Mouse (Mus musculus): ENCODE measurements around the gene BC067074. TPM values are rescaled to one million over a fixed set of nuclear protein-coding genes. Genes with fewer than 3 reads are reported as not detected.

The BC067074 gene
- polyA plus RNA-seq, 1 experiment, result 0.34 TPM

DNA sequence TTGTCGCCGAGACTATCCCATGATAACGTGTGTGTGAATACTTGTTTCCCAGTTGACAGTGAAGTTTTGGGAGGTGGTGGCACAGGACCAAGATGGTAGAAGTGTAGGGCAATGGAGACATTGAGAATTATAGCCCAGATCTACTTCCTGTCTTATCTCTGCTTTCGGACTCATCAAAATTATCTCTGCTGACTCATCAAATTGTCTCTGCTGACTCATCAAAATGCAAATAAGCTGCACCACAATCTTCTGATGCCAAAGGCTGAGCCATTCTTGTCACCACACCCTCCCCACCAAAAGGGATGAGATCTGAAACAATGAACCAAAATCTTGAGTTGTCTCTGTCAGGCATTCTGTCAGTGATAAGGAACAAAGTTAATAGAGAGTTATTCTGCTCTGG, 132.9 kb downstream of the BC067074 start:
- Histone ChIP-seq H3K36me3 (ENCODE audit: control insufficient read depth, insufficient read depth) (no peaks in the 10 kb centered on the region), H3K79me2 (ENCODE audit: control insufficient read depth, insufficient read depth) (no peaks in the 10 kb centered on the region), H3K79me3 (ENCODE audit: low read depth) (no peaks in the 10 kb centered on the region), H3K4me3 (ENCODE audit: insufficient read depth, poor library complexity, severe bottlenecking) (no peak overlapping the region), H3K27me3 (ENCODE audit: control insufficient read depth, insufficient read depth, insufficient read length) (no peaks in the 10 kb centered on the region), H3ac (ENCODE audit: control insufficient read depth, insufficient read length, low read depth) (no peak overlapping the region)
- no peak for TF ChIP-seq MAX (IDR thresholded peaks at IDR 0.05)
- TF ChIP-seq FOSL1 (IDR thresholded peaks at IDR 0.05; ENCODE audit: insufficient read depth, low read length, poor library complexity, severe bottlenecking), result no peak
- TF ChIP-seq MYOG (IDR thresholded peaks at IDR 0.05; ENCODE audit: control insufficient read depth, extremely low read depth, insufficient read length), result no peak
- TF ChIP-seq MYOD1 (IDR thresholded peaks at IDR 0.05; ENCODE audit: control insufficient read depth, insufficient read length, low read depth), result no peak
- no peak for TF ChIP-seq USF1 (IDR thresholded peaks at IDR 0.05; ENCODE audit: low read depth)
- no peak for TF ChIP-seq CEBPB (IDR thresholded peaks at IDR 0.05; ENCODE audit: low read depth)
- TF ChIP-seq CTCF (IDR thresholded peaks at IDR 0.05; ENCODE audit: control insufficient read depth, insufficient read depth, insufficient read length), result no peak

Other genes starting within 250 kb of the BC067074 start
- 210 TPM for gene Gpx8, start 246.7 kb upstream of the BC067074 start, polyA plus RNA-seq (2012; fragmentation: generic; extraction: Trizol)
- gene Gzma, start 192.2 kb upstream of the BC067074 start, polyA plus RNA-seq (2012; fragmentation: generic; extraction: Trizol), result not detected
- gene Esm1, start 83.5 kb upstream of the BC067074 start, polyA plus RNA-seq (2012; fragmentation: generic; extraction: Trizol), result 0.08 TPM
- 0.26 TPM for gene Gzmk, start 67.3 kb upstream of the BC067074 start, polyA plus RNA-seq (2012; fragmentation: generic; extraction: Trizol)